Mouse (Mus musculus): Measurements from ENCODE around the gene Sh2d1b2.

DNA sequence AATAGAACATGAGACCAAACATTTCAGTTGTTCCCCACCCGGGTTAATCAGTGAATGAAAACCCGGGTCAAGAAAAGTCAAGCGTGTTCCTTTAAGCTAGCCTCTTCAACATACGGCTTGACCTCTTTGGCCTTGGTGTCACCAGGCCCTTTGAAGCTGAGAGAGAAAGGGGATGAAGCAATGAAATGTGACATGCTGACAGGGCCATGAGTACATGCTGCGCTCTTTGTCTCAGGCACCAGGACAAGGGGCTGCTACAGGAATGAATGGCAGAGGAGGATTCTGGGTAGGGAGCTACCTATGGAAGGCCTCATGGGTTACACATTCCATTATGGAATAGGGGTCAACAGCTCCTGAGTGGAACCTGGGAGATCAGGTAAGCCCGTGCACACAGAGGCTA is 70.6 kb downstream of the Sh2d1b2 start:
- TF ChIP-seq CTCF (IDR thresholded peaks at IDR 0.05; ENCODE audit: borderline replicate concordance, extremely low read depth, insufficient read depth, insufficient read length) (no peak), POLR2A (IDR thresholded peaks at IDR 0.05; ENCODE audit: borderline replicate concordance, extremely low read depth, insufficient read depth, insufficient read length, poor library complexity, severe bottlenecking) (no peak)
